ENCODE assay signal across 33 mouse cellular contexts in genomic region chr9:80565388-80566024, GRCm38 (mm10).
DNase-seq lines count a peak whose midpoint lies in the region; ATAC-seq and TF ChIP-seq lines count a peak whose summit lies in the region.
"Had no signal": no experiment of that assay in that cellular context is flagged by ENCODE, and none has a peak within 500 bp of the region (broad histone marks: within the 10 kb centered on the region; RNA-seq: fewer than 3 reads in every experiment).

No protein-coding gene starts in this region.

- DNase-seq in forebrain, postnatal 0 days: no peak
- DNase-seq in lung, postnatal 4 days: no peak
- DNase-seq in brain, adult 2 months (ENCODE audit: low read depth, low spot score): peak; percentile 6
- no peak for DNase-seq in frontal cortex, postnatal 25 days (ENCODE audit: low spot score in 2 of 2)
- DNase-seq in left cerebral cortex, postnatal 36 days (ENCODE audit: low spot score in 2 of 2): no peak
- DNase-seq: adrenal gland, postnatal 10 days; adrenal gland, postnatal 36 days; B cell, adult 2 months; cerebellum, adult 11 months; cerebellum, adult 2 months; cerebellum, adult 9-11 months; cerebellum, postnatal 36 days; embryo, embryonic 11 days; gastrocnemius, postnatal 10 days; gastrocnemius, postnatal 36 days; heart, adult 2 months; heart, postnatal 14 days; heart, postnatal 4 days had no signal

- H3K4me3 ChIP-seq in forebrain, postnatal 0 days (ENCODE audit: low read depth, low read length): no peak overlapping the region
- no peak overlapping the region for H3K4me3 ChIP-seq in forebrain, embryonic 16.5 days (replicated peaks; ENCODE audit: low read length)
- no peak overlapping the region for H3K4me3 ChIP-seq in lung, embryonic 15.5 days
- H3K4me3 ChIP-seq in embryonic facial prominence, embryonic 13.5 days: no peak overlapping the region
- H3K4me3 ChIP-seq: erythroblast, embryonic 14.5 days; forebrain, embryonic 12.5 days; forebrain, embryonic 15.5 days; heart, adult 2 months; heart, embryonic 10.5 days; heart, embryonic 13.5 days had no signal

- intact Hi-C loops in left cerebral cortex, postnatal 36 days (cut with DNase I): no loop called here

- WGBS in forebrain, postnatal 0 days: 76% methylated on average over 4 of the region's 4 CpGs
- 88% methylated on average over 4 of the region's 4 CpGs for WGBS in forebrain, embryonic 16.5 days
- WGBS in lung, embryonic 15.5 days: 48% methylated on average over 4 of the region's 4 CpGs
- WGBS in embryonic facial prominence, embryonic 13.5 days: 36% methylated on average over 4 of the region's 4 CpGs

- no peak overlapping the region for H3K4me2 ChIP-seq in forebrain, postnatal 0 days (ENCODE audit: low read depth)
- no peak overlapping the region for H3K4me2 ChIP-seq in forebrain, embryonic 16.5 days (ENCODE audit: low read length)
- no peak overlapping the region for H3K4me2 ChIP-seq in lung, embryonic 15.5 days
- no peak overlapping the region for H3K4me2 ChIP-seq in embryonic facial prominence, embryonic 13.5 days
- H3K4me2 ChIP-seq: forebrain, embryonic 12.5 days; forebrain, embryonic 15.5 days; heart, embryonic 13.5 days; hindbrain, embryonic 14.5 days had no signal

- no peak overlapping the region for H3K9ac ChIP-seq in forebrain, postnatal 0 days
- no peak overlapping the region for H3K9ac ChIP-seq in forebrain, embryonic 16.5 days (replicated peaks; ENCODE audit: low read depth, low read length)
- H3K9ac ChIP-seq in lung, embryonic 15.5 days: no peak overlapping the region
- no peak overlapping the region for H3K9ac ChIP-seq in embryonic facial prominence, embryonic 13.5 days
- H3K9ac ChIP-seq: forebrain, embryonic 12.5 days; forebrain, embryonic 15.5 days; heart, embryonic 13.5 days; hindbrain, embryonic 14.5 days had no signal

- H3K27me3 ChIP-seq in forebrain, postnatal 0 days (ENCODE audit: insufficient read depth, low read length): no peaks in the 10 kb centered on the region
- no peaks in the 10 kb centered on the region for H3K27me3 ChIP-seq in forebrain, embryonic 16.5 days (replicated peaks; ENCODE audit: control insufficient read depth, insufficient read depth, low read length)
- H3K27me3 ChIP-seq in lung, embryonic 15.5 days: no peaks in the 10 kb centered on the region
- H3K27me3 ChIP-seq in embryonic facial prominence, embryonic 13.5 days: no peaks in the 10 kb centered on the region
- H3K27me3 ChIP-seq: CH12.LX; forebrain, embryonic 12.5 days; forebrain, embryonic 15.5 days; heart, embryonic 13.5 days; Patski had no signal

- no peaks in the 10 kb centered on the region for H3K4me1 ChIP-seq in forebrain, postnatal 0 days (ENCODE audit: insufficient read depth)
- H3K4me1 ChIP-seq in forebrain, embryonic 16.5 days (replicated peaks; ENCODE audit: control insufficient read depth, insufficient read depth, low read length): no peaks in the 10 kb centered on the region
- H3K4me1 ChIP-seq in lung, embryonic 15.5 days: 0 out of 2 replicates have a peak, but pooled peaks cover 4% of the 10 kb centered on the region
- peaks cover 9% of the 10 kb centered on the region for H3K4me1 ChIP-seq in embryonic facial prominence, embryonic 13.5 days
- H3K4me1 ChIP-seq: forebrain, embryonic 12.5 days; forebrain, embryonic 15.5 days; heart, embryonic 10.5 days; heart, embryonic 13.5 days had no signal

- no peak overlapping the region for H3K27ac ChIP-seq in forebrain, postnatal 0 days (ENCODE audit: low read depth, low read length)
- no peak overlapping the region for H3K27ac ChIP-seq in forebrain, embryonic 16.5 days (ENCODE audit: low read length)
- no peak overlapping the region for H3K27ac ChIP-seq in lung, embryonic 15.5 days
- peak overlapping the region; percentile 57; the same call in 1 of the 2 replicates for H3K27ac ChIP-seq in embryonic facial prominence, embryonic 13.5 days
- H3K27ac ChIP-seq: forebrain, embryonic 12.5 days; forebrain, embryonic 15.5 days; heart, adult 2 months; heart, embryonic 10.5 days; heart, embryonic 13.5 days; hindbrain, embryonic 14.5 days; hindbrain, postnatal 0 days had no signal

- H3K36me3 ChIP-seq in forebrain, postnatal 0 days (ENCODE audit: insufficient read depth): no peaks in the 10 kb centered on the region
- H3K36me3 ChIP-seq in forebrain, embryonic 16.5 days (ENCODE audit: control insufficient read depth, insufficient read depth): no peaks in the 10 kb centered on the region
- H3K36me3 ChIP-seq in lung, embryonic 15.5 days: no peaks in the 10 kb centered on the region
- no peaks in the 10 kb centered on the region for H3K36me3 ChIP-seq in embryonic facial prominence, embryonic 13.5 days
- H3K36me3 ChIP-seq: forebrain, embryonic 12.5 days; forebrain, embryonic 15.5 days; G1E; heart, embryonic 10.5 days; heart, embryonic 13.5 days had no signal

- TF ChIP-seq CTCF in forebrain, postnatal 0 days (IDR thresholded peaks at IDR 0.05; ENCODE audit: low read depth): no peak

- no peaks in the 10 kb centered on the region for H3K9me3 ChIP-seq in forebrain, postnatal 0 days (ENCODE audit: low read length)
- no peaks in the 10 kb centered on the region for H3K9me3 ChIP-seq in forebrain, embryonic 16.5 days (ENCODE audit: control insufficient read depth, low read length)
- H3K9me3 ChIP-seq in lung, embryonic 15.5 days: no peaks in the 10 kb centered on the region
- H3K9me3 ChIP-seq in embryonic facial prominence, embryonic 13.5 days: no peaks in the 10 kb centered on the region
- H3K9me3 ChIP-seq: forebrain, embryonic 12.5 days; forebrain, embryonic 15.5 days; G1E; heart, embryonic 10.5 days; heart, embryonic 13.5 days had no signal

- peak; percentile 70 for ATAC-seq in forebrain, postnatal 0 days
- ATAC-seq in forebrain, embryonic 16.5 days: no peak
- ATAC-seq in lung, embryonic 15.5 days (ENCODE audit: borderline replicate concordance, extremely low read depth, low FRiP score, low TSS enrichment): peak; percentile 76; the same call in 1 of the 2 replicates
- peak; percentile 82 for ATAC-seq in embryonic facial prominence, embryonic 13.5 days (ENCODE audit: insufficient number of reproducible peaks, insufficient read depth, low FRiP score, low TSS enrichment, low read depth)
- ATAC-seq: forebrain, embryonic 15.5 days; hindbrain, postnatal 0 days; inflammation-experienced regulatory T-cells, adult 6 months; intestine, embryonic 16.5 days; Patski had no signal
